Mouse (Mus musculus) ES-E14 (cell line): ENCODE data around the gene Cbx2. TPM values are rescaled to one million over a fixed set of nuclear protein-coding genes. Genes with fewer than 3 reads are reported as not detected.

Experiments used
- DNase-seq: peaks from one replicate; pipeline ENCODE4 v3.0.0-alpha.2; 2013; ENCODE audit warnings: low read depth, low spot score
- H3K27ac ChIP-seq: 2 replicates; pipeline ENCODE4 v1.5.1; 2012; ENCODE audit warnings: low read depth, mild to moderate bottlenecking, low read length, moderate library complexity, mixed read lengths; ENCODE audit not compliant: poor library complexity, insufficient read depth, severe bottlenecking
- H3K36me3 ChIP-seq: 2 replicates; pipeline ENCODE4 v1.6.1; 2012; ENCODE audit warnings: mild to moderate bottlenecking, low read length, moderate library complexity, mixed read lengths; ENCODE audit not compliant: control insufficient read depth, poor library complexity, insufficient read depth, severe bottlenecking
- H3K4me1 ChIP-seq, 2 experiments: fragments of 150-350 bp in 1 of 2; sonication (generic) in 1 of 2; 2 replicates each; pipeline ENCODE4 v1.6.1; 2012; ENCODE audit warnings: low read length in 2 of 2, mild to moderate bottlenecking in 1 of 2, mixed read lengths in 1 of 2; ENCODE audit not compliant: control insufficient read depth in 2 of 2, insufficient read depth in 2 of 2, poor library complexity in 1 of 2
- H3K4me3 ChIP-seq, 2 experiments: fragments of 150-350 bp in 1 of 2; sonication (generic) in 1 of 2; 2 replicates each; pipeline ENCODE4 v1.5.1; 2012; ENCODE audit warnings: low read length in 2 of 2, low read depth in 1 of 2, mild to moderate bottlenecking in 1 of 2, mixed read lengths in 1 of 2; ENCODE audit not compliant: insufficient read depth in 1 of 2, poor library complexity in 1 of 2, severe bottlenecking in 1 of 2
- H3K9ac ChIP-seq: 2 replicates; pipeline ENCODE4 v1.6.1; 2012; ENCODE audit warnings: low read depth, mild to moderate bottlenecking, low read length, mixed read lengths; ENCODE audit not compliant: poor library complexity, insufficient read depth, severe bottlenecking
- H3K9me3 ChIP-seq: fragments of 150-350 bp; sonication (generic); 2 replicates; pipeline ENCODE4 v1.6.1; 2012; ENCODE audit warnings: low read depth, mild to moderate bottlenecking, low read length; ENCODE audit not compliant: control insufficient read depth, insufficient read depth
- CHD2 ChIP-seq: IDR thresholded peaks from 2 replicates; pipeline ENCODE4 v1.6.1; 2014; ENCODE audit warnings: mild to moderate bottlenecking, low read depth, low read length, inconsistent platforms
- HCFC1 ChIP-seq: IDR thresholded peaks from 2 replicates; pipeline ENCODE4 v1.6.1; 2012; ENCODE audit warnings: low read length, inconsistent platforms, borderline replicate concordance; ENCODE audit not compliant: insufficient read depth
- MAFK ChIP-seq: IDR thresholded peaks from 2 replicates; pipeline ENCODE4 v1.6.1; 2014; ENCODE audit warnings: mild to moderate bottlenecking, low read depth, low read length, inconsistent platforms; ENCODE audit not compliant: insufficient read depth
- ZC3H11A ChIP-seq: IDR thresholded peaks from 2 replicates; pipeline ENCODE4 v1.6.1; 2012; ENCODE audit warnings: low read depth, mild to moderate bottlenecking, inconsistent platforms, low read length, borderline replicate concordance
- ZNF384 ChIP-seq: IDR thresholded peaks from 2 replicates; pipeline ENCODE4 v1.6.1; 2012; ENCODE audit warnings: low read depth, low read length, inconsistent platforms
- in situ Hi-C, 2 experiments: fragments of 600-800 bp; cut with MboI; formaldehyde crosslinking; loops; one replicate each; pipeline ENCODE4 v1.15.1; 2025; ENCODE audit warnings: low sequenced_read_pairs in 2 of 2, inconsistent platforms in 1 of 2; ENCODE audit not compliant: unreplicated experiment in 2 of 2
- total RNA-seq: library from RNA; depleted of rRNA; stranded (reverse); fragments of 300-350 nt; gene quantifications from 2 replicates; pipeline ENCODE4 v1.2.3, GENCODE M21; 2012

Cbx2 gene
- total RNA-seq, 1 experiment, result 13.9 TPM

GRCm38 (mm10) chr11:119038744-119039484 lies 16.2 kb downstream of the Cbx2 start:
- Histone ChIP-seq H3K9ac (no peak overlapping the region), H3K4me3 (no peak overlapping the region), H3K36me3 (no peaks in the 10 kb centered on the region), H3K27ac (no peak overlapping the region), H3K9me3 (no peaks in the 10 kb centered on the region), H3K4me1 (peaks cover 0 to 7% of the 10 kb centered on the region in 2 experiments; a peak in 1 of 4 replicates)
- DNase-seq, result no peak
- in situ Hi-C loops, result loop anchor here in 1 of 2 experiments (10.0 kb wide), 1 partner anchor 46 kb away; the partner anchor contains the start of gene Cbx4
- TF ChIP-seq ZC3H11A (no peak), ZNF384 (no peak), CHD2 (no peak), HCFC1 (no peak), MAFK (no peak)

DNA sequence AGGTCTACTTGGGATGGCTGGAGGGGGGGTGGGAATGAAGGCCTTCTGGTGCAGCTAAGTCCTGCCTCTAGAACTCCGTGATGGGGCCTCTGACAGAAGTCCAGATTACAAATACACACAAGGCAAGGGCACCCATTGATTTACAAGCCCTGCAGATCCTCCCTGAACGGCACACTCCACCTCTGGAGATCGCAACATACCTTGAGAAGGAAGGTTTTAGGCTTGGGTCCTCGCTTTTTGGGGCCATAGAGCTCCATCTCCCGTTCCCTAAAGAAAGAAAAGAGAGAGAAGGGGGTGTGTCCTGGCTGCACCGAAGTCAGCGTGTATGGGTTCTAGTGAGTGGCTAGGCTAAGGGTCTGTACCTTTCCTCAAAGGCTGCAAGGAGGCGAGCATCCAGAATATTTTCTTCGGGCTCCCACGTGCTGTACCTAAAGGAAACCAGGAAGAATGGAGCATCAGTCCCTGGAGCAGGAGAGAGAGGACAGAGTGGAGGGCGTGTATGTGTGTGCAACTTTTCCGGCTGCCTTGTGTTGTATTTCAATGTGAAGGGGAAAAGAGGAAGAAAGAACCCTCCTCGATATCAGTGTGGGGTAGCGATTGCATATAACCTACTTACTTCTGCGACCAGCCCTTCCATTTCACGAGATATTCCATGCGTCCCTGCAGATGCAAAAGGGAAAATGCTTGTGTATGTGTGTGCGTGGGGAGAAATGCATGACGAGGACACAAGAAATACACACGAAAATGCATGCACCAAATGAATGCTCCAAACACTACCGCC lies 17.2 kb downstream of the Cbx2 start:
- peaks cover 0 to 10% of the 10 kb centered on the region in 2 experiments; a peak in 1 of 4 replicates for H3K4me1 ChIP-seq
- in situ Hi-C loops, result loop anchor here (10.0 kb wide), 2 partner anchors 45 to 505 kb away; partner anchors contain the start of genes Cbx4 (in 1 of the 2) and Nptx1 (in 1 of the 2)
- peak overlapping the region; percentile 62 to 81 for H3K4me3 ChIP-seq
- H3K9me3 ChIP-seq, result no peaks in the 10 kb centered on the region
- TF ChIP-seq CHD2 (no peak), MAFK (no peak), ZC3H11A (no peak), ZNF384 (no peak), HCFC1 (no peak)
- H3K9ac ChIP-seq, result no peak overlapping the region
- no peak for DNase-seq
- H3K27ac ChIP-seq, result no peak overlapping the region
- H3K36me3 ChIP-seq, result no peaks in the 10 kb centered on the region

GRCm38 (mm10) chr11:119040600-119041324 lies 18.0 kb downstream of the Cbx2 start, which contains the start of gene Cbx8:
Gene Cbx8, minus strand, starts transcription at chr11:119040969.
- DNase-seq, result peak; percentile 98
- H3K27ac ChIP-seq, result no peak within 1 kb of the TSS
- peak within 1 kb of the TSS; percentile 76 to 81 for H3K4me3 ChIP-seq
- peaks cover 0 to 8% of the 10 kb centered on the region in 2 experiments; a peak in 1 of 4 replicates for H3K4me1 ChIP-seq
- H3K9me3 ChIP-seq, result no peaks in the 10 kb centered on the region
- TF ChIP-seq ZC3H11A, result no peak
- 0 out of 2 replicates have a peak, but pooled peaks have one; percentile 63 for TF ChIP-seq HCFC1
- H3K9ac ChIP-seq, result peak within 1 kb of the TSS; percentile 56
- no peaks in the 10 kb centered on the region for H3K36me3 ChIP-seq
- in situ Hi-C loops, result loop anchor here in 1 of 2 experiments (10.0 kb wide), 1 partner anchor 504 kb away; the partner anchor contains the start of gene Nptx1

DNA sequence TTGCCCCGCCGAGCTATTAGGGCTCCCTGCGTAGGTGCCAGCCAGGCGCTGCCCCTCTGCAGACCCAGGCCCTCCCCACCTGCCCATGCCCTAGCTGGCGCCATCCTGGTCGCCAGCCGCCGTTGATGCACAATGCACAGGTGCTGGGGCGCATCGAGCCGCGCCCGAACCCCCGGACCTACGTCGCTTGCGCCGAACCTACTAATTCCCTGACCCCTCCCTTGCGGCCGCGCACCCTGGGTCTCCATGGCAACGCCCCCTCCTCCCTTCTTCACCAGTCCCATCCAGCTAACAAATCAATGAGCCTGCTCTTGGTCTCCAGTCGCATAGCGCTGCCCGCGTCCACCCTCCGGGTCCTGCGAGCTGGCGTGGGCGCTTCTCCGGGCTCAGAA lies 18.6 kb downstream of the Cbx2 start:
- Histone ChIP-seq H3K9ac (peak overlapping the region; percentile 45), H3K36me3 (no peaks in the 10 kb centered on the region), H3K4me1 (peaks cover 0 to 8% of the 10 kb centered on the region in 2 experiments; a peak in 1 of 4 replicates), H3K27ac (no peak overlapping the region), H3K9me3 (no peaks in the 10 kb centered on the region), H3K4me3 (peak overlapping the region; percentile 68 to 76)
- in situ Hi-C loops, result loop anchor here in 1 of 2 experiments (10.0 kb wide), 1 partner anchor 503 kb away; the partner anchor contains the start of gene Nptx1
- DNase-seq, result no peak
- TF ChIP-seq HCFC1 (no peak), ZC3H11A (no peak), CHD2 (no peak), MAFK (no peak), ZNF384 (no peak)
